Mouse (Mus musculus) bone marrow macrophage, adult 2 months (primary cell): ENCODE measurements around the gene Olfr1442.

Experiments
- CTCF ChIP-seq: IDR thresholded peaks from 2 replicates; pipeline ENCODE4 v1.5.1; 2012; ENCODE audit warnings: low read depth, mild to moderate bottlenecking, low read length, moderate library complexity
- POLR2A ChIP-seq: IDR thresholded peaks from 2 replicates; pipeline ENCODE4 v1.6.1; 2012; ENCODE audit warnings: mild to moderate bottlenecking, low read depth, low read length, borderline replicate concordance

GRCm38 (mm10) chr19:12666156-12666555 is 4.1 kb upstream of the Olfr1442 start:
- TF ChIP-seq CTCF (no peak), POLR2A (no peak)
